Mouse (Mus musculus) gastrocnemius, postnatal 10 days (tissue): ENCODE measurements around the gene Glis1. TPM values are rescaled to one million over a fixed set of nuclear protein-coding genes. Genes with fewer than 3 reads are reported as not detected.

ENCODE experiments used
- DNase-seq: peaks from one replicate; pipeline ENCODE4 v3.0.0; 2021; ENCODE audit warnings: mixed read lengths
- long read RNA-seq, 2 experiments: library from polyadenylated mRNA; stranded (forward); transcript quantifications; one replicate each; pipeline ENCODE4 v2.0.0; 2021
- total RNA-seq, 2 experiments: library from RNA; stranded (reverse); gene quantifications; 2 replicates each; pipeline ENCODE4 v1.2.3; 2021

Gene Glis1
- total RNA-seq = 1 to 10 TPM in 1 of 2 experiments, under 1 TPM in 1; 0.93 to 1.4 TPM
- long read RNA-seq, experiment 1, partial matches to known transcripts = 0 of 1 reads
- long read RNA-seq, experiment 1, other reads (novel, unspliced or antisense) = 1 of 1 reads
- long read RNA-seq, experiment 2, partial matches to known transcripts = 1 of 1 reads
- long read RNA-seq, experiment 2, other reads (novel, unspliced or antisense) = 0 of 1 reads

GRCm38 (mm10) chr4:107434356-107435237 is at the start of gene Glis1:
Glis1 (plus strand) TSS chr4:107434591.
- peak; percentile 69 for DNase-seq

DNA sequence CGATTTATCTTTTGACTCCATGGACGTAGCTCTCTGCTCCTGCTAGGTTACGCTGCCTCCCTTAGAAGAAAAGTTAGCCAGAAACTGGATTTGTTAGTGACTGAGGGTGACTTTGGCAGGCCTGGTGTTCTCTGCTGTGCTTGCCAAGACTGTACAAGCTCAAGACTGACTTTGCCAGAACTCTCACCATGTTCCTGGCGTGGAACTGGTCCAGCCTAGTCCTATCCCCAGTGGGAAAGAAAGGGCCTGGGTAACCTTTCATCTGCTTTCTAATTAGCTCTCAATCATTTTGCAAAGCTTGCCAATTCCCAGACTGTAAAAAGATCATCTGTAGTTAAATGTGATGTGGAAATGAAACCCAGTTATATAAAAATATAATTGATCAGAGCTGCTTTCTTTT is 47.4 kb upstream of the Glis1 start:
- no peak for DNase-seq

- no peak for DNase-seq
These were observed 46.9 kb upstream of the Glis1 start for GRCm38 (mm10) chr4:107387465-107387864.

DNA sequence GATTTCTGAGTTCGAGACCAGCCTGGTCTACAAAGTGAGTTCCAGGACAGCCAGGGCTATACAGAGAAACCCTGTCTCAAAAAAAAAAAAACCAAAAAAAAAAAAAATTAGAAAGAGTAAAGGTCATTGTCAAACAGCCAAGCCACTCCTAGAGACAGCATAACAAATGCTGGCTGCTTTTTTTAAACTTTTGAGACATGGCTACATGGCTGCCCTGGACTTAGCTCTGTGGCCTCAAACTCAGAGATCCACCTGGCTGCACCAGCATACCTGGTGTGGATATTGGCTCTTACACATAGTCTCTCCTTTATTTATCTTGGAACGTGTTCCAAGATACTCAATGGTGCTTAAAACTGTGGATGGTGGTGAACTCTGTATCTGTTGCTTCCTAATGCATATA is 46.1 kb upstream of the Glis1 start:
- no peak for DNase-seq

DNA sequence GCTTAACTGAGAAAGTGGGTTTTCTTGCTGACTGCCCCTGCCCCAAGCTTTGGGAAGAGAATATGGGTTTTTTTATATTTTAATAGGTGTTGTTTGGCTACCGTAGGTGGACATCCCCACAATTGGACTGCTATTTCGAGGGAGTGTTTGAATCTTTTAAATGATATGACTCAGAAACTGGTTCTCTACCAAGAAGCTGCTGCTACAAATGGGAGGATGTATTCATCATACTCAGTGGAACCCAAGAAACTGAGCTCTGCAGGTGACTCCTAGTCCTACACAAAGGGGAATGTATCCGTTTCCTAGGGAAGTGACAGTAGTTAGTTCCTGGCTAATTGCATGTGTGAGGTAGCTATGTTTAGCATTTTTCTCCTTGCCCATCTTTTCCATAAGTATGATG is 45.0 kb upstream of the Glis1 start:
- no peak for DNase-seq

- DNase-seq = no peak
These were observed 40.6 kb upstream of the Glis1 start for GRCm38 (mm10) chr4:107393771-107394170.

DNA sequence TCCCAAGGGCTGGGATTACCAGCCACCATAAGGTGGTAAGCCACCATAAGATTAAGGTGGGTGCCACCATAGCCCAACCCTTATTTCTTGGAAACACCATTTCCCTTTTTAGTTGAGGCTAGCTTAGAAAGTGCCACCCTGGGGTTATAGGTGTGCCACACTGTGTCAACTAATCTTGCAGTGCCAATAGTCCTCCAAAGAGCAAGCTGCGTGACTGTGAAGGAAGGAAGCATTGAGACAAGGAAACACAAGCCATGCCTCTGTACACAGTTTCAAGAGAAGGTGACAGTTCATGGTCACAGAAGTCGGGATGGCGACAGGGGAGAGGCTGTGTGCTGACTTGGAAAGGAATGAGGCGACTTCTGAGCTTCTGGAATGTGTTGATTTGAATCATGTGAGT is 14.2 kb upstream of the Glis1 start:
- DNase-seq = no peak

DNA sequence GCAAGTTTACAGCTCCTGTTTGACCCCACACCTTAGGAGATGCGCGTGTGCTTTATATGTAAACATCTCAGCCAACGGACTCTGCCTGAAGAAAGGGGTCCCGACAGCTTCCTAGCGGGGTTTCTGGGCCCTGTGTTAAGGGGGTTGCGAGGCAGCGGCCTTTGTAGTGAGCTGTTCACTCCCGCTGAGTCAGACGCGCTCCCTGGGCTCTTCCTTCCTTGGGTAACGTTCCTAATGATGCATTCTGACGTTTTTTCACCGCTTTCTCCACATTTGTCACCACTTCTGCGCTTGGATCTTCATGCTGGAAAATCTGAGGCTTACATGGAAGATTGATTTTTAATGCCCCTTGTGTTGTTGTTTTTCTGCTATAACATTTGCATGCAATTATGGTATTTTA is 12.7 kb upstream of the Glis1 start:
- no peak for DNase-seq

DNA sequence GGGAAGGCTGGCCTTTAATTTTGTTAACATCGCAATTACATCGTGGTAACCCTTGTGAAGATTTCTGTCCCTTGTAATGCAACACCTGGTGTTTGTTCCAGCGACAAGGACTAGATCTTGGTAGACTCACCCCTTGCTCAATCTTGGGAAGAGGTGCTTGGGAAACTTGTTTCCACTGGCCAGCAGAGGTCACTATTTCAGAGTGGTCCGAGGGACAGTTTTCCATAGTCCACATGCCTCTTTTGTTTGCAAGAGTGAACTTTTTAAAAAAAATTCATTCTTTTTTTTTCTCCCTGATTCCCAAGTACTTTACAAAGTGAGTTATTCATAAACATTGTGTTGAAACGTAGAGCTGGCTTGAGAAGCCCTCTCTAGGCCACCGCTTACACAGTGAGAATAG is 12.2 kb upstream of the Glis1 start:
- DNase-seq = no peak

GRCm38 (mm10) chr4:107425616-107426015 is 8.8 kb upstream of the Glis1 start:
- DNase-seq = no peak

DNA sequence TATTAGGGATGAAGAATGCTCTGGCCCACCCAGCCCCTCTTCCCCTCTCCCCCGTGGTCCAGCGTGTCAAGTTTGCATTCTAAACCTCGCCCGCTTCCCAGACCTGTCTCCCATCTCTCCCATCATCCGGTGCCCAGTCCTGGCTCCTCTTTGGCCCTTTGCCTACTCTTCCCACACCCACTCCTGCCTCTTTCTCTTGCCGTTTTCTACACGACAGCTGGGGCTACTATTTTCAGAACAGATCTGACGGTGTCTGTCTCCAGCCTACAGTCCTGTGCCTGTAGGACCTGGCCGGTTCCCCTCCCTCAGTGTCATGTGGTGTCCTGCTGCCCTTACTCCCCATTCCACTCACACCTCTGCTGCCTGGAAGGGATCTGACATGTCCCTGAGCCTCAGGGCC is 7.8 kb upstream of the Glis1 start:
- DNase-seq = no peak

GRCm38 (mm10) chr4:107432717-107433116 is 1.7 kb upstream of the Glis1 start:
- no peak for DNase-seq

- no peak for DNase-seq
These were observed 414 bp upstream of the Glis1 start for GRCm38 (mm10) chr4:107433998-107434355.

- no peak for DNase-seq
These were observed 1.0 kb downstream of the Glis1 start for GRCm38 (mm10) chr4:107435238-107435946.

- no peak for DNase-seq
These were observed 2.1 kb downstream of the Glis1 start for GRCm38 (mm10) chr4:107436476-107436875.

GRCm38 (mm10) chr4:107438741-107439140 is 4.3 kb downstream of the Glis1 start:
- no peak for DNase-seq

DNA sequence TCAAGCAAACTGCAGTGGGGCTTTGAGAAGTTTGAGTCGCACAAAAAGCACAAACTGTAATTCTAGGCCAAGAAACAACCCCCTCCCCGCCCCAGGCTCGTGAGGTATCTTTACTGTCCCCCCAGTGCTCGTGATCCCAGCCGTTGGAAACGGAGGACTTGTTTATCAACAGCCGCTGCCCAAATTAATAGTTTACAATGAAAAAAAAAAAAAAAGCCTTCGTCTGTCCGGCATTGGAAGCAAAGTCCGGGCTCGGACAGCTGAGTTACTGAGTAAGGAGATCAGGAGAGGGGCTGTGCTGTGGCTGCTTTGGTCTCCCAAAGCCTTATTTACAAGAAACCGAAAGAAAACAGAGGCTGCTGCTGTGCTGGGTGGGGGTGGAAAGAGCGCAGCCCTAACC is 5.9 kb downstream of the Glis1 start:
- no peak for DNase-seq

DNA sequence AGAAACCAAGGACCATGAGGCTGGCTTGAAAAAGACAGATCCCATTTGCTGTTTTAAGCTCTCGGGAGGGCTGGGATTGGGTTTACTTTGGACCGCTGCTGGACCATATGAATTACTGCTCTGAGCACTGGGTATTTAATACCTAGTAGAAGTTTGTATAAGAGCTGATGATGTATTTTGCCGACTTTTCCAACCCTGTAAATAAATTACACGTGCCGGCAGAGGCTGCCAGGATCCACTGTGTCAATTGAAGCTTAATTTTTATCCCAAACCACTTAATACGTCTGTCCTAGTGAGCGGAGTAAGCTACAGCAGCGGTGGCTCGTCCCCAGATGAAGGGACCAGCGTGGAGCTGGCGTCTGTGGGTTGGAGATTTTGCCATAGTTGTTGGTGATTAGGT is 7.9 kb downstream of the Glis1 start:
- no peak for DNase-seq

DNA sequence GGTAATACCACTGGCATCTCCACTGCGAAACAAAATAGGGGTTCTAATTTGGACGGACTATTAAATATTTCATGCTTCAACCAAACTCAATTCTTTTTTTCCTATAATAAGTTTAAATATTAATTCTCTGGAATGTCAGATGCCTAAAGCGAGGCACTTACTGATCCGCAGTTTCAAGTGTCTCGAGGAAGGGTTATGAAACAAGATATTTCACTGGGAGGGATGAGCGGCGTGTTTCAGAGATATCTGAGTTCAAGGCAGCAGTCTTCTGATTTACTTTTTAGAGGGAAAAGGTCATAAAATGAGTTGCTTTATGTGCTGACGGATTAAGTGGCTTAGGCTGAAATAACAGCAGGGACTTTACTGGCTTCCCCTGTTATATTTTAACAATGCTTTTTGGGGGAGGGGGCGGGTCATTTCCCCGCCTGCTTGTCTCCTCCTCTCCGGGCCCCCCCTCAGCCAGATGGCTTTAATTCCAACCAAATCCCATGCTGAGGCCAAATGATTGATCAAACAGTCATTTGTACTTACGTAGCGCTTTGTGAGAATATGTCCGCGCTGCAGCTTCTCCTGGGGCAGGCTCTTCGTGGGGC is 8.6 kb downstream of the Glis1 start:
- no peak for DNase-seq

DNA sequence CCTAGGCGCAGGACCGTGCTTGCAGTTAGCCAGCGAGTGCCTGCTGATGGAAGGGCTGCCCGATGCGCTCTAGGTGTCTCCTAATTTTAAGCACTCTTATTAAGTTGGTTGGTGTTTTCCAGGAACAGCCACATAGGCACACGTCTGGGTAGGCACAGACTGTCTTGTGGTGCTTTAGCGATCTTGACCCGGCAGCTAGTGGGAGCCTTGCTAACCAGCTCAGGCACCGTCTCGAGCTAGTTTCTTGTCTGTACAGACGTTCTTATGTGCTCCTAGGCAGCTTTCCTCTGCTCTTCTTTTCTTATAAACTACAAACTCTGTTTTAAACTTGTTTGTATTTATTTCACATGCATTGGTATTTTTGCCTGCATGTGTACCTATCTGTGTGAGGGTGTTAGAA is 9.2 kb downstream of the Glis1 start:
- no peak for DNase-seq

- DNase-seq = peak; percentile 34
These were observed 14.1 kb downstream of the Glis1 start for GRCm38 (mm10) chr4:107448481-107448880.

DNA sequence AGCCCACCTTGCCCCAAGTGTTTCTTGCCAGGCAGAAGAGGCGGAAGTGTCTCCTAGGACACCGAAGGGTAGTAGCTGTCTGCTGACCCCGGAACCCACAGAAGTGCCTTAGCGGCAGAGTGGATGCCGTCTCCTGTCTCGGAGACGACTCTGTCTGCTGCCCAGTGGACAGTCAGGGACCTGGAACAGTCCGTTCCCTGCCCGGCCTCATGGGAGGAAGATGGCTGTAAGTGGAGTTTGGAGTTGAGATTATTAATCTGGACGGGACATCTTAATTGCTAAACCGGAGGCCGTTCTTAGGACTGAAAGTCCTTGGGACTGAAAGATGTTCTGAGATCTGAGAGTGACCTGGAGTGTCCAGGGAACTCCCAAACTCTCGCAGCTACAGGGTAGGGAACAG is 15.1 kb downstream of the Glis1 start:
- DNase-seq = no peak
